Mouse (Mus musculus): ENCODE results near the gene Astn2.

Astn2 gene

DNA sequence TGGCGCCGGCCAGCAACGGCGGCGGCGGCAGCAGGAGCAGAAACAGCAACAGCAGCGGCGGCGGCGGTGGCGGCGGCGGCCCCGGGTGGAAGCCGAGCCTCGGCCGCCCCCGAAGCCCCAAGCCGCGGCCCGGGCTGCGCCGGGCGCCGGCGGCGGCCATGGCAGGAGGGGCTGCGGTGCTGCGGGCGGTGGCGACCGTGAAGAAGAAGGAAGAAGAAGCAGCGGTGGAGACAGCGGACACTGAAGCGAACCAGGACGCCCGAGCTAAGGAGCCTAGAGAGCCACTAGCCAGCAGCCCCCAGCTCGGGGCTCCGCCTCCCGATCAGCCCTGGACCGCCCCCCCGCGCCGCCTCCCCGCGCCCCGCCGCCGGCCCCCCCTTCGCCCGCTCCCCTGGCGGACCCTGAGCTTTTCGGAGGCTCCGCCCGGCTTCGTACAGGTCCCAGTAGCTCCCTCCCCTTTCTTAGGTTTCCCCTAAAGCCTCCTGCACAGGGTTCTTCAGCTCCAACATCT lies at the start of gene Astn2:
TSS of gene Astn2 (minus strand) at position 411 of the 511 bp plus-strand sequence.
- no peak for DNase-seq (ENCODE audit: low spot score)

DNA sequence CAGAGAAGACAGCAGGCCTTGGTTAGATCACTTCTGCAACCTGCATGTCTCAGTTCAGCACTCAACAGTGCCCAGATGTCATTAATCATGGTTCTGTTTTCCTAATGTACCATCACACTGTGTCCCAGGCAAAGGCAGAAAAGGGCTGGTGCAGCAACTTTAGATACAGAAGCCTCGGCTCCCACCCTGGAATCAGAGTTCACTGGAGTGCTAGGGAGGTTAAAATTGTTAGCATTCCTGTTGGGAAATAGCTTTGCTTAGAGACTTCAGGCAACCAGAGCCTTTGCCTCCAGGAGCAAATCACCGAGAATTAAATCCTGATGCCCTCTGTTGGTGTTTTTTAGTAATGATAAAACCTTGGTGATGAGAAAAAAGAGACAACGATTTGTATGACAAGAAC lies 45.7 kb upstream of the Astn2 start:
- DNase-seq (ENCODE audit: low spot score): no peak

DNA sequence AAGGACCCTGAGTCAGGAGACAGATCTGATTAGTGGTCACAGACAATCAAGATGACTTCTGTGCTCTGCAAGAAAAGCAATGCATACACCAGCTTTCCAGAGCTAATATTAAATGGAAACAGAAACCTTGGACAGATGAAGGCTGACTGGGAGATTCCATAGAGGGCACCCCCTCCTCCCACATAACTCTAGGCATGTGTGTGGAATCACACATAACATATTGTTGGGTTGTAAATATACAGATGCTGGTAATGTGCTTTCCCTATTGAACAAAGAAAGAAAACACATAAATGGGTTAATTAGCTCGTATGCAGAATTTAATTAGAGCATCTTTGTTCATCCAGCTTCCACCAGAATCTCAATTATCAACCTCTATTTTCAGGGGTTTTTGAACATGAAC lies 26.8 kb upstream of the Astn2 start:
- no peak for DNase-seq (ENCODE audit: low spot score)

DNA sequence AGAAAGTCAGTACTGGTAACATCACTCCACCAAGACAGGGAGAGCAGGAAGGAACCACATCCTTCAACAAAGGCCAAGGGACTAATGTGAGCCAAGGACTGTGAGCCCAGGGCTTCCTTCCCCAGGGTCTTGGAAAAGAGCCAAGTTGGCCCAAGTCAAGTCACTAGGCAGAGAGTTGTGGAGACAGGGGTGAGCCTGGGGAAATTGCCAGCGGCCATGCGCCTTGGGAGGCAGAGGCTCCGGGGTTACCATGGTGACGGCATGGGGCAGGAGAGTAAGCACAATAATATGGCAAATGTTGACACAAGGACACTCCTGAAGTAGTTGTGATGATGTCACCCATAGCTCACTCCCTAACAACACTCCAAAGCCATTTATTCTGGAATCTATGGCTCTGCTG lies 21.4 kb upstream of the Astn2 start:
- no peak for DNase-seq (ENCODE audit: low spot score)

DNA sequence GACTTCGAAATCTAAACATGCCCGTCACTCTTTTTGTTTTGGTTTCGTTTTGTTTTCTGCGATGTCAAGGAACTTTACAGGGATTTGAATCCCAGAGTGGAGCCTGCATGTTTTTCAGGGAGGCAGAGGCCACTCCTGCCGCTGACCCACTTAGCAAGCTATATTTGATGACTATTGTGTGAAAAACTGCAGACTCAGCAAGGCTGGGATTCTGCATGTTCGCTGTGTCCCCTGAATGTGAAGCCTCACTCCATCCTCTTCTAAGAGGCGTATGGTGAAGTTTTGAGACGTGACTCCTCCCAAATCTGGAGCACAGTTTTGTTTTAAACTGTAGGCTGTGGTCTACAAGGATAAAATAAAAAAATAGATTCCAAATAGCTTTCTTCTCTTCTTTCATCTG lies 10.4 kb upstream of the Astn2 start:
- DNase-seq (ENCODE audit: low spot score): no peak

DNA sequence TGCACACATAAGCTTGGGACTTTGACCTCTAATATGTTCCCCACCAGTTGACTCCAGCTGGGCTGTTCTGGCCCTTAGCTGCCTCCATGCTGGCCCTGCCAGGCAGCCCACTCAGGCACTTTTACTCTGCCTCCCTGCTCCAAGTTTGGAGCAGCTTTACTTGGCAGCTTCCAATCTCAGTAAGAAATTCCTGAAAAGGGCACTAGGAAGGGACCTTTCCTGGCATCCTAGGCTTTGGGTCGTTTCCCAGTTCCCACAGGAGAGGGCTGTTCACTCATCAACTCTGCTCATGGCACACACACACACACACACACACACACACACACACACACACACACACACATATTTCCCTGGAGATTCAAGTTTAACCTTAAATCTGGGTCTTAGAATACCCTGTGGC lies 675 bp upstream of the Astn2 start:
- DNase-seq (ENCODE audit: low spot score): no peak

DNA sequence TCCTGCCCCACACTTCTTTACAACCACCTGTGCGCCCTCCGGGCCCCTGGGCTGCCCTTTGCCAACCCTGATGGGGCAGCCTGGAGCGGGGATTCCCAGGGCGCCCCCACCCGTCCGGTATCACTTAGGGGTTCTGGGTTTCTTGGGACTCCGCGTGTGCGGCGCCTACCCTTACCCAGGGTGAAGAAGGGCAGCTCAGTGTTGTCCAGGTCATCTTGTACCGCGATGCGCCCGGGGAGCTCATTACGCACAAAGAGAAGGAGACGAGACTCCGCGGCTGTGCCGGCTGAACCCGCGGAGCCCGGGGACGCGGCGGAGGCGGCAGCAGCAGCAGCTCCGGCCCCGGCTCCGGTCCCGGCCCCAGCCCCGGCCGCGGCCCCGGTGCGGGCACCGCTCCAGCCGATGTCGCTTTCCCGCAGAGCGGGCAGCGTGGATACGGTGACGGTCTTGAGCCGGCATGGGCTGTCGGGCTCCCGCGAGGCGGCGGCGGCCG lies 657 bp downstream of the Astn2 start:
- peak; percentile 6 for DNase-seq (ENCODE audit: low spot score)

DNA sequence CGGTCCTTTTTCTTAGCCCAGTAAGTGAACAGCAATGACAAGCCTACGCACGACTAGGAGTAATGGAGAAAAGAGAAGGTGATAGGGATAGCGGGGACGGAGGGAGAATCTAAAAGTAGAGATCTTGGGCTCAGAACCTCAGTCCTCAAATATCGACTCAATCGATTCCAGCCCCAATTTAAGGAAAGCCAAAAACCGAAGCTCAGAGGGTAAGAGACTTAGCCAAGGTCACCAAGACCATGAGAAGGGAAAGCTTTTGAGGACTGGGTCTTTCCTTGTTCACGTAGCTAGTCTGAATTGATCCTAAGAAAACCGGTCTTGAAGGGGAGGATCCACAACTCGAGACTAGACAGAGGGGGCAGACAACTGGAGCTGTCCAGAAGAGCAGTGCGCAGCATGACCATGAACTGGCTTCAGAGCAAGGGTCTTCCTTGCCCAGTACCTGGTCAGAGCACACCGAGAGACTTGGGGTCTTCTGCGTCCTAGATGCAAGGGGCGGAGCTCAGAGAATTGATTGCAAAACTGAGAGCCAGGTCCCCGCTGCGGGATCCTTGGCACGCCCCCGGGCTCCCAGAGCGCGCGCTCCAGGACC lies 1.2 kb downstream of the Astn2 start:
- no peak for DNase-seq (ENCODE audit: low spot score)

DNA sequence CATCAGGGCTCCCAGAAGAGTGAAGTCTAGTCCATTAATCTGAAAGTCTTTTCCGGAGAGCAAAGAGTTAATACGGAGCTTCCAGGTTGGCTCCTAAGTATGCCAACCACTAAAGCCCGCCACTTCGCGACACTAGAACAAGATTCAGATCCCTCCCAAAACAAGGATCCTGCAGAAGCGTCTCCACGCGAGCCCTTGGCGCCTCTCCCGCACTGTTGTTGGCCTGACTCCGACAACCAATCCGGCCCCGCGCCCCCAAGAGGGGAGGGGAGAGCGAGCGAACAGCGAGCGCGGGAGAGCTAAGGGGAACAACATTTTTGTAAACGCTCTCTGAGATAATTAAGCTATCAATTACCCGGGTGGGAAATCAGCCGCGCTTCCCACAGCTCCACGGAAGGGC lies 1.8 kb downstream of the Astn2 start:
- no peak for DNase-seq (ENCODE audit: low spot score)

DNA sequence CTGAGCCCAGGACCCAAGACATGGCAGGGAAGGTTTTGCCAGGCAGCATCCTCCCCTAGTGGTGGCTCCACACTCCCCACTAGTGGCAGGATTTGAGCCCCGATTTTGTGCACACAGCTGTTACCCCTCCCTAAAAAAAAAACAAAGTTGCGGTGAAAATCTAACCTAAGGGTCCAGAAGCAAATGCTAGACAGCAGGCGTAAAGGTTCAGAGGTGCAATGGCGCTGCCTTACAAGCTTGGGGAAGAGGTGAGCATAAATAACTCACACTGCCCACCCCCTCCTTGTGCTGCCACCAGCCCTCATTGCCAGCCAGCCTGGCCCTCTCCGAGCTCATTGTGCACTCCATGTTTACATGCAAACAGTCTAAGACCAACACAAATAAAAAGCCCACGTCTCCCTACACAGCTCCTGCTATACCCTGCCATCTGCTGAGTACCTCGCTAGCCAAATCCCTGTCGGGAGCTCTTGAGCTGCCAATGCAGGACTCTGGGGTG lies 3.2 kb downstream of the Astn2 start:
- DNase-seq (ENCODE audit: low spot score): no peak

DNA sequence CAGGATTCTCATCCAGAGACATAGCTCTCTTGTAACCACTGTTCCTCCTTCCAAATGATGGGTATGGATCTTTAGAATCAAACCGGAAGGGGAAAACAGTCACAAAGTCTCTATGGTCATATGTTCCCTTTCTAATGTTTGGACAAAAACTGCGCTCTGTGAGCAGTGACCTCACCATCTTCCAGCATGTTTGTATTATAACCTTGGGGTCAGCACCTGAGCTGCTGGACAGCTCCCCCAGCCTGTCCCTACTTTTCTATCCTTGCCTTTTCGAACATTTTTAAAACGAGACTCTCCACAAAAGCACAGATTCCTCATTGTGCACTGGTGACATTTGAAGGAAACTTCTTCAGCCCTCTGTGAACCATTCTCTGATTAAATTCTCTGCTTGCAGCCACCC lies 5.3 kb downstream of the Astn2 start:
- DNase-seq (ENCODE audit: low spot score): no peak

DNA sequence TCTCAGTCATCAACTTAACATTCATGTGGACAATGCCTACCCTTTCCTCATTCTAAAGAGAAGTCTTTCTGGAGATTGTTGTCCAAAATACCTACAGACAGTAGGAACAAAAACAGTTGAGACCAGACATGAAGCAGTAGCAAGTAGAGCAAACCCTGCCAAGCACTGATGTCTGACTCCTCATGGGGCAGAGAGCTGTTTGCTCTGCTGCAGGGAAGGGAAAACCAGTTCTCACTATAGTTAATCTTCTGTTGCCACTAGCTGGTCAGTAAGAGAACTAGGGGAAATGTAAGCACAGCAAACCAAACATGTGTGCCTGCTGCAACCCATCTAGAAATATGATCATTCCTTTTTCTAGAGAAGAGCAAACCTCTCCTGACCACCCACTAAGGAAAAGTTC lies 7.2 kb downstream of the Astn2 start:
- DNase-seq (ENCODE audit: low spot score): no peak

DNA sequence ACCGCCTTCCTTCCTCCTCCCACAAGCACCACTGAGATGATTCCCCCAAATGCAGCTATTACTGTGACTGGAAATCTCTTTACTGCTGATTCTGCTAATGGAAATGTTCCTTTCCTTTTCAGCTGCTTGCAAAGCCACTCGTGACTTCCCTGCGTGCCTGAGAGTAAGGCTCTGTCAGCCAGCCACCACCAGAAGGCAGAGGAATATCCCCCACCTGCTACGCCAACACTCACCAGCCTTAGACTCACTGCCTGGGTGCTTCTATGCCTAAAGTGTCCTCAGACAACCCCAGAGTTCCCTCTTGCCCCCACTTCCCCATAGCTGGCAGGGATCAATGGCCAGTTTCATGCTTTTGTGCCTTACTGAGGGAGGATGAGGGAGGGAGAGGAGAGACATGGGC lies 11.1 kb downstream of the Astn2 start:
- no peak for DNase-seq (ENCODE audit: low spot score)

DNA sequence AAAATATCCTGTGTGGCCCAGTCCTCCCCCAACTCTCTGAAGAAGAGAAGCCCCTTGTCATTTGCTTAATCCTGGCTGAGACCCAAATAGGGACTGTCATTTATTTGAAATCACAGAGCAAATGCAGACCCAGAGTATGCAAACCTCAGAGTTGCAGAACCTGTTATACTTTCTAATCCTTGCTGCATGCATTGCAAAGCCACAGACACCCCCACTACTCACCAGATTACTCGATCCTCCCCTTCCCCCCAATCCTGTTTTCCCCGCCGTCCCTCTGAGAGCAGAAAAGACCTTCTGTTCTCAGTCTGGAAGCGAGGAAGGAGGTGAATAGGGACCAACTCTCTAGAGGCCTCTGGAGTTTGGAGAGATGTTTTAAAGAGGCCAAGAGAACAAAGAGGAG lies 13.9 kb downstream of the Astn2 start:
- DNase-seq (ENCODE audit: low spot score): no peak

DNA sequence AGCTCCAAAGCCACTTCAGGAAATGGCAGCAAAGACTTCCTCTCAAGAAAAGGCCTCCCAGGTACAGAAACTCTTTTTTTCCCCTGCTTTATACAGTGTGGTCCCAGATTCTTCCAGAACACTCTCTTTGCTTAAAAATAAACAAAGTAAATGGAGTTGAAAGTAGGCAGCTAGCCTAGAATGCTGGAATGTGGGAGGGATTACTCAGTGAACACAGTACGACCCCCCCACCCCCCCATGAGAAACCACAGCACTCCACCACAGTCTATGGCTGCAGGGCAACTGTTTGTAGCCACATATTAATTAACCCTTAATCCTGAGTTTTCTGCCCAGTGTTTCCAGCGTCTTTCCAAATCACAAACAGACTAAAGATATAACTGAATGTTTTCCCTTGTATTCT lies 25.8 kb downstream of the Astn2 start:
- no peak for DNase-seq (ENCODE audit: low spot score)

DNA sequence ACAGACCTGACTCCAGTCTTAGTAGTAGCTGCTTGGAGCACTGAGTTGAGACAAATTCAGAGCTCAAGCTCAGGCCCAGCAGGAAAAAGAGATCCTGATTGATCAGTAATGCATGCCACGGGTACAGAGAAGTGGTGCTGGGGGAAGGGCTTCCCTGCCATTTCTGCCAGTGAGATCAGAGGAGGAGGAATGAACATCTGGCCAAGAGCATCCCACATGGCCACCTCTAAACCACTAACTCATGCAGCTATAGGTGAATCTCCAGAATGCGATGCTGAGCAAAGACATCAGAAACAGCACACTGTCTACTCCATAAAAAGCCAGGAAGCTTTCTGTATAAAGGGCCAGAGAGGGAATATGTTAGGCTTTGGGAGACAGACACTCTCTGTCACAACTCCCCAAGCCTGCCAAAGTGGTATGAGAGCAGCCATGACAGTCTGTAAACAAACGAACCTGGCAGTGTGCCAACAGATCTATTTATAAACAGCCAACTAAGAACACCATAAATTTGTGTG lies 33.8 kb downstream of the Astn2 start:
- DNase-seq (ENCODE audit: low spot score): no peak

DNA sequence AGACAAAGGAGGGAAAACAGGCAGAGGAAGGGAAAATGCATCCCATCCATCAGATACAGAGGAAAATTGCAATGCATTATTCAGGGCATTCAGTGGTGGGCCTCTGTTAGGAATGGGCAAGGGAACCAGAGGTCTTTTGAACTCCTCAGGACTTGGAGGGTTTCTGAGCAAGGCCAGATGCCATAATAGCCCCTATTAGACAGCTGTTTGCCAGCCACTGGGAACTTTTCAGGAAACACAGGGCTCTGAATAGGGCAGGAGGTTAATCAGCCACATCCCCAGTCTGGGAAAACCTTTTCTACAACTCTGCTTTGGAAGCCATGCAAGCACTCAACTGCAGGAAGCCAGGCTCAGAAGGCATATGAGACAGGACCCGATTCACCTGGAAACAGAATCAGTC lies 38.9 kb downstream of the Astn2 start:
- DNase-seq (ENCODE audit: low spot score): no peak

DNA sequence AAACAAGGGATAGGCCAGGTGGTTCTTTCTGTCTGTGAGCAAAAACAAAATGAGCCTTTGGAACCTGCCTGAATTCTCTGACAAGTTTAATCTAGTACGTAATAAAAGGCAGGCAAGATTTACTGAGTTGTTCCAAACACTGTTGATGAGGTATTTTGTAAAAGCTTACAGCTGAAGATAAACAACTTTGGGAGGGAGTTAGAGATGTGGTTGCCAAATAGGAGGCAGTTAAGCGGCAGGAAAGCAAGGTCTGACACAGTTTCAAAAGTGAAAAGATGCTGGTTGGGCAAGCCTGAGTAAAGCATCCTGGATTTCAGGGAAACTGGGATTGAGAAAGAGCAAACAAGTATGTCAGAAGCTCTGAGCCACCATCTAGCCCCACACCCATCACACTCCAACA lies 59.8 kb downstream of the Astn2 start:
- no peak for DNase-seq (ENCODE audit: low spot score)

DNA sequence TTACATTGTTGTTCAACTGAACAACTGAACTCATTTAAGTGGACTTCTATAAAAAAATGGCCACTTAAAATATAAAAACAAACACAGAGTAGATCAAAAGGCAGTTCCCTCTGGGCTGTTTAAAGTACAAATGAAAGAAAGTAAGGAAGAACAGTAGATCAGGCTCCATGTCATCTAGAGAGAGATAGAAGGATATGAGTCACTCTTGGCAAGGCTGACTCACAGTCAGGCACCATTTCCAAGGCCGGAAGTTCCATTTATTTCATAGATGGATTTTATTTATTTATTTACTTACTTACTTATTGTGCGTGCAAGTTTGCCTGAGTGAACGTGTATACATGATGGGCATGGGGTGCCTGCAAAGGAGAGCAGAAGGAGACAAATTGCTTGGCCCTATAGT lies 67.0 kb downstream of the Astn2 start:
- DNase-seq (ENCODE audit: low spot score): no peak

DNA sequence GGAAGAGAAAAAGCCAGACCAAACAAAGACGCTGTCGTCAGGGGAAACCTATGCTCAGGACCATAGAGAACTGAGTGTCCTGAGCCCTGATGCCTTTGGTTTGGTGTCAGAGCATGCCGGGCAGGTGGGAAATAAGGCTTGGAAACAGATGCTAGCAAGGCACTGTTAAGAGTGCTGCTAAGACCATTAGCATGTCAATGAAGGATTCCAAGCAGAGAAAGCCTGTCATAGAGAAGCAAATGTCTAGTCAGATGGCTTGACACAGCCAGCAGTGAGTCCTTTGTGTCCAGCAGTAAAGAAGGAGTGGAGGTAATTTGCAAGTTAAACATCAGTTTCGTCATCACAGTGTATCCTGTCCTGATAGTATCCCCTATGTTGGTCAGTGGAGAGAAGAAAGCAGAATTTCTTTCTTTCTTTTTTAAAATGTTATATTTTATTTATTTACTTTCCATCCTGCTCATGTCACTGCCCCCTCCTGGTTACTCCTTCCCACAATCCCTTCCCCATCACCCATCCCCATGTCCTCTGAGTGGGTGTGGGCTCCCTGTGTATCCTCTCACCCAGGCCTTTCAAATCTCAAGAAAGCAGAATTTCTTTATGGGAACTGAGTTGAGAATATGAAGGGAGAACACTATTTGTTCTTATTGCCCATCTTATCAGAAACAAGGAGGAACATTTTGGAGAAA lies 73.7 kb downstream of the Astn2 start:
- DNase-seq (ENCODE audit: low spot score): no peak

DNA sequence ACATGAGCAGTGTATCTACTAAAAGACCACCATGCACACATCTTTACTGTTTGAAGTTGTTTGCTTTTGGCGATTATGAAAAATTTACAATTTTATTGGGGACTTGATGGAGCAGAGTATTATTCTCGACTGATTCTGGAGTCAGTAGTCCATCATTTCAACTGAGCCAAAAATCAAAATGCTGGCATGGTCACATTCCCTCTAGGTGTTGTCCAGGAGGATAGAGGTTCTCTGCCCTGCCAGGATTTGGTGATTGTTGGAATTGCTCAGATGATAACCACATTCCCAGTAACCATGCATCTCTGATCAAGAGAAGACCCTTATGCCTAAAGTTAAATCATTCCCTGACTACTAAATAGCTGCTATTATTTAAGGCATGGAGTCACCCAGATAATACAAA lies 83.4 kb downstream of the Astn2 start:
- DNase-seq (ENCODE audit: low spot score): no peak

DNA sequence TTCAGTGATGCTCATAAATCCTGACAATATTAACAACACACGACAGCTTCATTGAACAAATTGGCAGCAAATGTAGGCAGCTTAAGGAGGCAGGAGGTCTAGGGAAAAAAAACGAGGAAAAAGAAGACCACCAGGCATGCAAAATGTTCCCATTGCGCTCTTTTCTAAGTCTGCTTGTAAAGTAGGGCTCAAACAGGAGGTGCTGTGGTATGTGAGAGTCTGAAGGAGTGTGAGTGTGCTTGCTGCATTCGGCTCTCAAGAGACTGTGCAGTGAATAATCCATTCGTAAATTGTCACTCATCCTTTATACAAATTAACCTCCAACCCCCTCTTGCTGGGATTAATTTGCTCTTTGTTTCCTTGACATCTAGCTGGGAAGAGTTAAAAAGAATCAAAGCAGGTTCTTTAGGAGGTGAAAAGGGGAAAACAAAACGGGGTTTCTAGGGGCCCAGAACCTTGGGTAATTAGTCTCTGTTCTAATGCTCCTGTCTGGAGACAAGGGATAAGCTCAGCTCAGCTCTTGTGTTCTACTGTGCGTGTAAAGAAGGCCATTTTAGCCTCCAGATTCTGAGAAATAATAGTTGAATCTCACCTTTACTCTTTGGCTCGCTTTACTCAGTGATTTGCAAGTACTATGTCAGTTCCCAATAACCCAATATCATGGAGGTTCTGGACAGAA lies 89.5 kb downstream of the Astn2 start:
- DNase-seq (ENCODE audit: low spot score): no peak

DNA sequence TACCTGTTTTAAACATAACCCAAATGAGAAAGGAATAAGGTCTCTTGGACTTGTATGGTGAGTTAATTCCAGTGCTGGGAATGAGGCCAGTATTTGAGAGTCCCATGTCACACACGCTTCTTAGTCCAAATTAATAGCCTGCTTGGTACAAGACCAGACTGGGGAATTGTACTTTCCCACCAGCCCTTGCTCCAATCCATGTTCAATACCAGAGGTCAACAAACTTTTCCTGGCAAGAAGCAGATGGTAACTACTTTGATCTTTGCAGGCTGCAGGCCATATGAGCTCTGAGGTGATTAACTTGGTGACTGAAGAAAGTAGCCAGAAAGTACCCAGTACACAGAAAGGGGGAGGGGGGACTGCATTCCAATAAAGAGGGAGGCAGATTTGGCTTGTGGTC lies 91.7 kb downstream of the Astn2 start:
- no peak for DNase-seq (ENCODE audit: low spot score)
